7 mouse cellular contexts compared by ENCODE assay signal in the genomic region with DNA sequence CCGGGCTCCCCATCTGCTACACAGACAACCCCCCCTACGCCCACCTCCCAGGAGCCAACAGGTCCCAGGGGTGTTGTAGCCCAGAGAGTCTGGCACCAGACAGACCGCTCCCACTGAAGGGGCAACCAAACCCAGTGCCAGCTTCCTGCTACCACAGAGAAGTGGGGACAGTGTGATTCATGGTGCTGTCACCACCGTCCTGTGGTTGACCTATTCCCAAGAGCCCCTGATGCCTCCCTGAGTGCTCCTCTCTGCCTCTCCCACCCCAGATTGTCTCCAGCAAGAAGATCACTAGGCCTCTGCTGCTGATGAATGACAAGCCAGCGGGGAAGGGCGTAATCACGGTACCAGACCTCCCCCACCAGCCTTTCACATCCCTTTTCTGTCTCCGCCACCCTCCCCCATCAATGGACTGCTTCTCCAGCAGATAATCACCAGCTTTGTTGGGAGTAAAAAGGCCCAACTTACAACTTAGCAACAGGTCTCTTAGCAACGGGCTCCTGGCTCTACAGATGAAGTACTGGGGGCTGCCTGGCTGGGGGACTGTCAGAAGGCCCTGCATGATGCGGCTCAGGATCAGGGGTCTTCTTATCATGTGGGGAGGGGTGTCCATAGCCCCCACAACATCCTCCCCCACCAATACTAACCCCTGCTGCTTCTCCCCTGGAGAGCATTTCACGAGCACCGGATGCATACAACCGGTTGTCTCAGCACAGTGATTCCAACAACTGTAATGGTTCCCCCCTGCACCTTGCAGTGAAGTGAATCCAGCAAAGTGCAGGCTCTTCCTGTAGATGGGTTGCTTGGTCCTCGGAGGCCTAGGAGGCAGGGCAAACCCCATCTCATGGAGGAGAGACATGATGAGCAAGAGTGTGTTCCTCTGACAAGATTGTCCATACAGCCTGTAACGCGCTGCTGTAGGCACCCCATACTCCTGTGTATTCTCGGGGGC. TPM values are rescaled to one million over a fixed set of nuclear protein-coding genes. Genes with fewer than 3 reads are reported as not detected.
A peak's percentile ranks its signal among the peaks of the same experiment; 100 is the strongest.
DNase-seq lines count a peak whose midpoint lies in the region; ATAC-seq and TF ChIP-seq lines count a peak whose summit lies in the region.

No protein-coding gene starts in this region.

- no peak overlapping the region for H3K4me3 ChIP-seq in MEL (ENCODE audit: control insufficient read depth in 1 of 2, insufficient read depth in 1 of 2, low read depth in 2 of 2, low read length in 2 of 2)
- no peak overlapping the region for H3K4me3 ChIP-seq in hindbrain, embryonic 16.5 days (ENCODE audit: low read length)
- peak overlapping the region; percentile 35 for H3K4me3 ChIP-seq in midbrain, embryonic 10.5 days
- no peak overlapping the region for H3K4me3 ChIP-seq in thymus, adult 2 months (ENCODE audit: control insufficient read depth, insufficient read depth, low read length)

- ATAC-seq in hindbrain, embryonic 16.5 days = peak; percentile 85
- ATAC-seq in CD4-positive, CD25-positive, alpha-beta regulatory T cell, adult 4 months = no peak

- no peak for TF ChIP-seq CTCF in MEL (IDR thresholded peaks at IDR 0.05 in 2 of 3, conservative IDR thresholded peaks at IDR 0.05 in 1 of 3; ENCODE audit: control insufficient read depth in 1 of 3, insufficient read depth in 1 of 3, low read depth in 2 of 3, low read length in 3 of 3, poor library complexity in 1 of 3, severe bottlenecking in 1 of 3)
- no peak for TF ChIP-seq CTCF in thymus, adult 2 months (IDR thresholded peaks at IDR 0.05; ENCODE audit: borderline replicate concordance, control insufficient read depth, extremely low read depth, insufficient read depth, low read length, poor library complexity)

- peak; percentile 34 for DNase-seq in MEL (ENCODE audit: low read depth, low spot score)
- DNase-seq in embryo, embryonic 11.5 days (ENCODE audit: low read depth, low spot score) = peak; percentile 45
- DNase-seq in midbrain, embryonic 10.5 days (ENCODE audit: low spot score) = peak; percentile 87
- DNase-seq in right cerebral cortex, postnatal 36 days (ENCODE audit: low spot score in 2 of 2) = peak; percentile 57 to 70
- DNase-seq in thymus, adult 2 months = no peak

- H3K9ac ChIP-seq in MEL (ENCODE audit: control insufficient read depth, low read depth, low read length, poor library complexity, severe bottlenecking) = no peak overlapping the region
- no peak overlapping the region for H3K9ac ChIP-seq in hindbrain, embryonic 16.5 days (ENCODE audit: low read depth, low read length)

- peaks cover 4 to 22% of the 10 kb centered on the region in 2 experiments; a peak in 3 of 4 replicates for H3K4me1 ChIP-seq in MEL (ENCODE audit: control insufficient read depth in 1 of 2, insufficient read depth in 2 of 2, low read length in 2 of 2)
- peaks cover 16% of the 10 kb centered on the region for H3K4me1 ChIP-seq in hindbrain, embryonic 16.5 days (ENCODE audit: control insufficient read depth, insufficient read depth, low read depth, low read length)
- H3K4me1 ChIP-seq in midbrain, embryonic 10.5 days = peaks cover 56% of the 10 kb centered on the region
- H3K4me1 ChIP-seq in thymus, adult 2 months (replicated peaks; ENCODE audit: control insufficient read depth, insufficient read depth, low read length) = peaks cover 7% of the 10 kb centered on the region

- no peaks in the 10 kb centered on the region; the same call in 1 of the 2 replicates for H3K79me2 ChIP-seq in MEL (ENCODE audit: control insufficient read depth, insufficient read depth, low read length, poor library complexity)

- TF ChIP-seq EP300 in MEL (IDR thresholded peaks at IDR 0.05; ENCODE audit: low read depth in 1 of 2, low read length in 2 of 2) = no peak

- no peaks in the 10 kb centered on the region for H3K27me3 ChIP-seq in MEL (ENCODE audit: control insufficient read depth in 1 of 2, insufficient read depth in 2 of 2, low read length in 2 of 2)
- no peaks in the 10 kb centered on the region for H3K27me3 ChIP-seq in hindbrain, embryonic 16.5 days (replicated peaks; ENCODE audit: control insufficient read depth, insufficient read depth, low read length)
- peaks cover 63% of the 10 kb centered on the region for H3K27me3 ChIP-seq in midbrain, embryonic 10.5 days (ENCODE audit: low read depth, poor library complexity, severe bottlenecking)
- H3K27me3 ChIP-seq in thymus, adult 2 months (ENCODE audit: control insufficient read depth, insufficient read depth, low read length) = no peaks in the 10 kb centered on the region

- 29% methylated on average over 17 of the region's 17 CpGs for WGBS in hindbrain, embryonic 16.5 days
- 33% methylated on average over 17 of the region's 17 CpGs for WGBS in midbrain, embryonic 10.5 days
- 77% methylated on average over 17 of the region's 17 CpGs for WGBS in thymus, adult 2 months

- no peak overlapping the region for H3K4me2 ChIP-seq in hindbrain, embryonic 16.5 days (ENCODE audit: low read length)

- no peak overlapping the region for H3K27ac ChIP-seq in MEL (ENCODE audit: control insufficient read depth, low read depth, low read length)
- peak overlapping the region; percentile 76 for H3K27ac ChIP-seq in hindbrain, embryonic 16.5 days (ENCODE audit: low read depth, low read length)
- peak overlapping the region; percentile 91 for H3K27ac ChIP-seq in midbrain, embryonic 10.5 days (replicated peaks)
- no peak overlapping the region for H3K27ac ChIP-seq in thymus, adult 2 months (ENCODE audit: control insufficient read depth, insufficient read depth, low read length)

- no peak for TF ChIP-seq POLR2A in MEL (IDR thresholded peaks at IDR 0.05; ENCODE audit: control insufficient read depth in 1 of 2, insufficient read depth in 1 of 2, low read depth in 1 of 2, low read length in 2 of 2, poor library complexity in 1 of 2)
- TF ChIP-seq POLR2A in thymus, adult 2 months (IDR thresholded peaks at IDR 0.05; ENCODE audit: control insufficient read depth, extremely low read depth, insufficient read depth, low read length, poor library complexity) = no peak

- H3K36me3 ChIP-seq in MEL (ENCODE audit: control insufficient read depth in 1 of 2, insufficient read depth in 2 of 2, low read length in 2 of 2) = peaks cover 0 to 16% of the 10 kb centered on the region in 2 experiments; a peak in 2 of 4 replicates
- no peaks in the 10 kb centered on the region for H3K36me3 ChIP-seq in hindbrain, embryonic 16.5 days (ENCODE audit: control insufficient read depth, insufficient read depth, low read length)
- H3K36me3 ChIP-seq in midbrain, embryonic 10.5 days = no peaks in the 10 kb centered on the region
- H3K36me3 ChIP-seq in thymus, adult 2 months (ENCODE audit: control insufficient read depth, insufficient read depth, low read length) = no peaks in the 10 kb centered on the region

- TF ChIP-seq RAD21 in MEL (IDR thresholded peaks at IDR 0.05; ENCODE audit: low read depth, low read length) = no peak

- no peaks in the 10 kb centered on the region for H3K9me3 ChIP-seq in MEL (replicated peaks; ENCODE audit: insufficient read depth, low read length)
- H3K9me3 ChIP-seq in hindbrain, embryonic 16.5 days (ENCODE audit: control insufficient read depth, low read length) = no peaks in the 10 kb centered on the region
- no peaks in the 10 kb centered on the region for H3K9me3 ChIP-seq in midbrain, embryonic 10.5 days (replicated peaks)

TF ChIP-seq in MEL, 35 proteins besides CTCF, POLR2A, EP300 and RAD21:
- no peak for TF ChIP-seq POLR2AphosphoS2 (IDR thresholded peaks at IDR 0.05; ENCODE audit: low read length)
- no peak for TF ChIP-seq SIN3A (IDR thresholded peaks at IDR 0.05; ENCODE audit: low read length)
- TF ChIP-seq E2F4 (IDR thresholded peaks at IDR 0.05; ENCODE audit: borderline replicate concordance, low read depth, low read length) = no peak
- no peak for TF ChIP-seq POLR2AphosphoS5 (IDR thresholded peaks at IDR 0.05; ENCODE audit: borderline replicate concordance, low read depth, low read length)
- TF ChIP-seq NRF1 (IDR thresholded peaks at IDR 0.05; ENCODE audit: insufficient read depth, low read depth, low read length, poor library complexity, severe bottlenecking) = no peak
- TF ChIP-seq ELF1 (IDR thresholded peaks at IDR 0.05; ENCODE audit: low read depth, low read length) = no peak
- TF ChIP-seq MXI1 (IDR thresholded peaks at IDR 0.05; ENCODE audit: low read depth, low read length) = no peak
TF ChIP-seq in MEL: peak in this region for 0.

RNA-seq across cellular contexts. Expression of a gene that starts 19.0 kb away (rescaled TPM):
- total RNA-seq in MEL (2012; rRNA removed) = 15.7 and 19.1 TPM in 2 replicates
- polyA plus RNA-seq in MEL (2012; ENCODE audit: insufficient read depth in 1 of 2, insufficient read length in 2 of 2, low read depth in 1 of 2, low replicate concordance in 2 of 2, missing spikeins in 1 of 2) = 10 to 100 TPM in 1 of 2 experiments, not detected in 1; 29.7 TPM
- 22.7 and 23.5 TPM in 2 replicates for polyA plus RNA-seq in hindbrain, embryonic 16.5 days (2015; fragmentation: Nextera tagmentation; extraction: Ambion mirVana)
- polyA plus RNA-seq in midbrain, embryonic 10.5 days (2016; fragmentation: Nextera tagmentation; extraction: Ambion mirVana) = 13.6 and 17.6 TPM in 2 replicates
- 28.1 and 35.3 TPM in 2 replicates for polyA plus RNA-seq in thymus, adult 2 months (2012; rRNA removed)
- polyA plus RNA-seq in CD4-positive, CD25-positive, alpha-beta regulatory T cell, adult 4 months (2017; shearing (Covaris generic)) = under 1 TPM; 0.39 to 0.92 TPM

RNA-seq across cellular contexts. Expression of a gene that starts 50.0 kb away (rescaled TPM):
- total RNA-seq in MEL (2012; rRNA removed) = 32.2 and 34.1 TPM in 2 replicates
- polyA plus RNA-seq in MEL (2012; ENCODE audit: insufficient read depth in 1 of 2, insufficient read length in 2 of 2, low read depth in 1 of 2, low replicate concordance in 2 of 2, missing spikeins in 1 of 2) = 10 to 100 TPM in 1 of 2 experiments, not detected in 1; 24.5 TPM
- 45.0 and 48.1 TPM in 2 replicates for polyA plus RNA-seq in hindbrain, embryonic 16.5 days (2015; fragmentation: Nextera tagmentation; extraction: Ambion mirVana)
- polyA plus RNA-seq in midbrain, embryonic 10.5 days (2016; fragmentation: Nextera tagmentation; extraction: Ambion mirVana) = 45.2 and 49.5 TPM in 2 replicates
- 13.6 and 14.9 TPM in 2 replicates for polyA plus RNA-seq in thymus, adult 2 months (2012; rRNA removed)
- polyA plus RNA-seq in CD4-positive, CD25-positive, alpha-beta regulatory T cell, adult 4 months (2017; shearing (Covaris generic)) = 10 to 100 TPM; 25.3 to 29.6 TPM

RNA-seq across cellular contexts. Expression of a gene that starts 50.0 kb away (rescaled TPM):
- total RNA-seq in MEL (2012; rRNA removed) = 43.3 and 46.3 TPM in 2 replicates
- 10 to 100 TPM in 1 of 2 experiments, not detected in 1; 88.1 TPM for polyA plus RNA-seq in MEL (2012; ENCODE audit: insufficient read depth in 1 of 2, insufficient read length in 2 of 2, low read depth in 1 of 2, low replicate concordance in 2 of 2, missing spikeins in 1 of 2)
- 67.4 and 67.9 TPM in 2 replicates for polyA plus RNA-seq in hindbrain, embryonic 16.5 days (2015; fragmentation: Nextera tagmentation; extraction: Ambion mirVana)
- 91.8 and 98.8 TPM in 2 replicates for polyA plus RNA-seq in midbrain, embryonic 10.5 days (2016; fragmentation: Nextera tagmentation; extraction: Ambion mirVana)
- 28.3 and 31.5 TPM in 2 replicates for polyA plus RNA-seq in thymus, adult 2 months (2012; rRNA removed)
- 10 to 100 TPM; 80.6 to 84.1 TPM for polyA plus RNA-seq in CD4-positive, CD25-positive, alpha-beta regulatory T cell, adult 4 months (2017; shearing (Covaris generic))

Comparison
In these comparisons a context has a peak if more than half of its experiments do, and no peak if none do; other contexts are left out.
1. H3K27ac ChIP-seq: peak in hindbrain, embryonic 16.5 days (single experiment) and midbrain, embryonic 10.5 days (single experiment); none in MEL (single experiment) and thymus, adult 2 months (single experiment).